Mouse (Mus musculus): Measurements from ENCODE around the gene Cnn1. TPM values are rescaled to one million over a fixed set of nuclear protein-coding genes. Genes with fewer than 3 reads are reported as not detected.

The Cnn1 gene
- polyA plus RNA-seq, 1 experiment from 2014 or later = 4.0 TPM

GRCm38 (mm10) chr9:22123069-22123609 lies 24.1 kb downstream of the Cnn1 start:
- Histone ChIP-seq H3K27ac (replicated peaks; ENCODE audit: low read depth, low read length) (no peak overlapping the region), H3K27me3 (ENCODE audit: control insufficient read depth, insufficient read depth, low read length) (no peaks in the 10 kb centered on the region), H3K36me3 (replicated peaks; ENCODE audit: control insufficient read depth, insufficient read depth, low read depth, low read length) (no peaks in the 10 kb centered on the region), H3K4me1 (ENCODE audit: control insufficient read depth, insufficient read depth, low read length) (no peaks in the 10 kb centered on the region), H3K9me3 (replicated peaks; ENCODE audit: control insufficient read depth, low read length) (no peaks in the 10 kb centered on the region), H3K4me2 (ENCODE audit: low read depth, low read length) (no peak overlapping the region), H3K4me3 (ENCODE audit: low read depth, low read length) (no peak overlapping the region), H3K9ac (replicated peaks; ENCODE audit: low read length) (no peak overlapping the region)
- no peak for ATAC-seq (replicated peaks; ENCODE audit: insufficient number of reproducible peaks, low FRiP score, low TSS enrichment, low read depth)
- DNase-seq (ENCODE audit: low spot score) = no peak
- 83% methylated on average over 7 of the region's 7 CpGs for WGBS

GRCm38 (mm10) chr9:22124169-22124568 lies 25.2 kb downstream of the Cnn1 start:
- no peak overlapping the region for H3K4me2 ChIP-seq (ENCODE audit: low read depth, low read length)
- WGBS = 85% methylated on average over 3 of the region's 3 CpGs
- ATAC-seq (replicated peaks; ENCODE audit: insufficient number of reproducible peaks, low FRiP score, low TSS enrichment, low read depth) = no peak
- no peak overlapping the region for H3K27ac ChIP-seq (replicated peaks; ENCODE audit: low read depth, low read length)
- H3K4me1 ChIP-seq (ENCODE audit: control insufficient read depth, insufficient read depth, low read length) = no peaks in the 10 kb centered on the region
- H3K27me3 ChIP-seq (ENCODE audit: control insufficient read depth, insufficient read depth, low read length) = no peaks in the 10 kb centered on the region
- no peaks in the 10 kb centered on the region for H3K36me3 ChIP-seq (replicated peaks; ENCODE audit: control insufficient read depth, insufficient read depth, low read depth, low read length)
- no peaks in the 10 kb centered on the region for H3K9me3 ChIP-seq (replicated peaks; ENCODE audit: control insufficient read depth, low read length)
- no peak overlapping the region for H3K4me3 ChIP-seq (ENCODE audit: low read depth, low read length)
- no peak overlapping the region for H3K9ac ChIP-seq (replicated peaks; ENCODE audit: low read length)
- no peak for DNase-seq (ENCODE audit: low spot score)

DNA sequence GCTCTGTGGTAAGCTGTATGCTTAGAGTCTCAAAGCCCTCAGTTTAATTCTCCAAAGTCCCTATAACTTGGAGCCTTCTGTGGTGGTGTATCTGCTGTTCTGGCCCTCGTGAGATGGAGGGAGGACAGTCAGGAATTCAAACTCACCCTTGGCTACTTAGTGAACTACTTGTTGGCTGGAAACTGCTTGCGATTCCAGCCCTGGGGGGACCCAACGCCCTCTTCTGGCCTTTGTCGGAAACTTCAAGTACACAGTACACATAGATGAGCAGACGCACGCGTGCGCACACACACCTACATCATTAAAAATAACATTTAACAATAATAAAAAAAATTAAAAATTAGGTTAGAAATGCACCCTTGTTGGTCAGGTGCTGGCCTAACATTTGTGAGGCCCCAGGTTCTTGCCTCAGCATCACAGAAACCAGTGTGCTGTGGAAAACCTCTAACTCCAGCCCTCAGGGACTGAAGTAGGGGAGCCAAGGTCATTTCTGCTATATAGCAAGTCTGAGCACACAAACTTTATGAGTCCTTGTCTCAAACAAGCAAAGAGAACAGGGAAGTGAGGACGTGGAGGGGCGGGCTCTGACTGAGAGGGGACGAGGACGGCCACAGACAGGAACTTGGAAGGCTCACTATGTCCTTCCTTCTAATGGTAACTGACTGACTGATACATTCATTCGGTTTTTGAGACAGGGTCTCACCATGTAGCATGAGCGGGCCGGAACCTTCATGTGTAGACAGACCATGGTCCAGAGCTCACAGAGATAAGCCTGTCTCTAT lies 26.4 kb downstream of the Cnn1 start:
- Histone ChIP-seq H3K27me3 (ENCODE audit: control insufficient read depth, insufficient read depth, low read length) (no peaks in the 10 kb centered on the region; the same call in 1 of the 2 replicates), H3K9me3 (replicated peaks; ENCODE audit: control insufficient read depth, low read length) (no peaks in the 10 kb centered on the region), H3K9ac (replicated peaks; ENCODE audit: low read length) (no peak overlapping the region), H3K4me1 (ENCODE audit: control insufficient read depth, insufficient read depth, low read length) (no peaks in the 10 kb centered on the region), H3K27ac (replicated peaks; ENCODE audit: low read depth, low read length) (no peak overlapping the region), H3K36me3 (replicated peaks; ENCODE audit: control insufficient read depth, insufficient read depth, low read depth, low read length) (no peaks in the 10 kb centered on the region), H3K4me2 (ENCODE audit: low read depth, low read length) (no peak overlapping the region), H3K4me3 (ENCODE audit: low read depth, low read length) (no peak overlapping the region)
- ATAC-seq (replicated peaks; ENCODE audit: insufficient number of reproducible peaks, low FRiP score, low TSS enrichment, low read depth) = no peak
- no peak for DNase-seq (ENCODE audit: low spot score)
- 87% methylated on average over 15 of the region's 15 CpGs for WGBS

- Histone ChIP-seq H3K4me3 (ENCODE audit: low read depth, low read length) (peak overlapping the region; percentile 23), H3K9me3 (replicated peaks; ENCODE audit: control insufficient read depth, low read length) (no peaks in the 10 kb centered on the region), H3K4me2 (ENCODE audit: low read depth, low read length) (peak overlapping the region; percentile 53), H3K9ac (replicated peaks; ENCODE audit: low read length) (peak overlapping the region; percentile 44), H3K4me1 (ENCODE audit: control insufficient read depth, insufficient read depth, low read length) (peaks cover 3% of the 10 kb centered on the region; the same call in 1 of the 2 replicates), H3K27me3 (ENCODE audit: control insufficient read depth, insufficient read depth, low read length) (peaks cover 7% of the 10 kb centered on the region), H3K27ac (replicated peaks; ENCODE audit: low read depth, low read length) (no peak overlapping the region), H3K36me3 (replicated peaks; ENCODE audit: control insufficient read depth, insufficient read depth, low read depth, low read length) (no peaks in the 10 kb centered on the region)
- ATAC-seq (replicated peaks; ENCODE audit: insufficient number of reproducible peaks, low FRiP score, low TSS enrichment, low read depth) (no peak), DNase-seq (ENCODE audit: low spot score) (peak; percentile 43)
- WGBS = under 1% methylated on average over 34 of the region's 35 CpGs
These were observed 32.4 kb downstream of the Cnn1 start for GRCm38 (mm10) chr9:22131226-22131981.

DNA sequence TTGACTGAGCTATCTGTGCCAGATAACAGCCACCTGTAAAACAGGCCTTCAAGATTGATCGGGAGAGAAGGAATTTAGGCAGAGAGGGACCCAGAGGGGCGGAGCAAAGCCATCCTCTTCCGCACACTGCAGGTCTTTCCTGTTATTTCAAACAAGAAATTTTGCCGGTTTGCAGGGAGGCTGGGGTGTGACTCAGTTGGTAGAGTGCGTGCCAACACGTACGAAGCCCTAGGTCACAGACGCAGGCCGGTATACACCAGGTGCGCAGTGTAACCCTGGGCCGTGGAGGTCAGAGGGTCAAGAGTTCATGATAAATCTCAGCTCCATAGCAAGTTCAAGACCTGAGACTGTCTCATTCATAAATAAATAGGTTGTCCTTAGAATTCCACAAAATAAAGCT lies 33.2 kb downstream of the Cnn1 start:
- Histone ChIP-seq H3K9ac (replicated peaks; ENCODE audit: low read length) (no peak overlapping the region), H3K27me3 (ENCODE audit: control insufficient read depth, insufficient read depth, low read length) (peaks cover 7% of the 10 kb centered on the region), H3K27ac (replicated peaks; ENCODE audit: low read depth, low read length) (no peak overlapping the region), H3K36me3 (replicated peaks; ENCODE audit: control insufficient read depth, insufficient read depth, low read depth, low read length) (no peaks in the 10 kb centered on the region), H3K4me2 (ENCODE audit: low read depth, low read length) (no peak overlapping the region; the same call in 1 of the 2 replicates), H3K9me3 (replicated peaks; ENCODE audit: control insufficient read depth, low read length) (no peaks in the 10 kb centered on the region), H3K4me1 (ENCODE audit: control insufficient read depth, insufficient read depth, low read length) (peaks cover 3% of the 10 kb centered on the region; the same call in 1 of the 2 replicates), H3K4me3 (ENCODE audit: low read depth, low read length) (no peak overlapping the region; the same call in 1 of the 2 replicates)
- ATAC-seq (replicated peaks; ENCODE audit: insufficient number of reproducible peaks, low FRiP score, low TSS enrichment, low read depth) = no peak
- WGBS = 43% methylated on average over 11 of the region's 11 CpGs
- no peak for DNase-seq (ENCODE audit: low spot score)

- no peak overlapping the region for H3K4me3 ChIP-seq (ENCODE audit: low read depth, low read length)
- H3K27me3 ChIP-seq (ENCODE audit: control insufficient read depth, insufficient read depth, low read length) = peaks cover 9% of the 10 kb centered on the region
- DNase-seq (ENCODE audit: low spot score) (no peak), ATAC-seq (replicated peaks; ENCODE audit: insufficient number of reproducible peaks, low FRiP score, low TSS enrichment, low read depth) (no peak)
- H3K4me2 ChIP-seq (ENCODE audit: low read depth, low read length) = no peak overlapping the region
- peaks cover 3% of the 10 kb centered on the region; the same call in 1 of the 2 replicates for H3K4me1 ChIP-seq (ENCODE audit: control insufficient read depth, insufficient read depth, low read length)
- no peak overlapping the region for H3K9ac ChIP-seq (replicated peaks; ENCODE audit: low read length)
- H3K27ac ChIP-seq (replicated peaks; ENCODE audit: low read depth, low read length) = no peak overlapping the region
- no peaks in the 10 kb centered on the region for H3K9me3 ChIP-seq (replicated peaks; ENCODE audit: control insufficient read depth, low read length)
- 83% methylated on average over 7 of the region's 7 CpGs for WGBS
- no peaks in the 10 kb centered on the region for H3K36me3 ChIP-seq (replicated peaks; ENCODE audit: control insufficient read depth, insufficient read depth, low read depth, low read length)
These were observed 35.4 kb downstream of the Cnn1 start for GRCm38 (mm10) chr9:22134246-22134890.

GRCm38 (mm10) chr9:22134988-22135643 lies 36.1 kb downstream of the Cnn1 start:
- no peak overlapping the region for H3K4me3 ChIP-seq (ENCODE audit: low read depth, low read length)

More at GRCm38 (mm10) chr9:22134988-22135643, 36.1 kb downstream of the Cnn1 start:
- whole genome bisulfite sequencing = 75% methylated on average over 9 of the region's 9 CpGs
- H3K36me3 ChIP-seq (replicated peaks; ENCODE audit: control insufficient read depth, insufficient read depth, low read depth, low read length) = no peaks in the 10 kb centered on the region
- ATAC-seq (replicated peaks; ENCODE audit: insufficient number of reproducible peaks, low FRiP score, low TSS enrichment, low read depth) (no peak), DNase-seq (ENCODE audit: low spot score) (no peak)
- peaks cover 3% of the 10 kb centered on the region; the same call in 1 of the 2 replicates for H3K4me1 ChIP-seq (ENCODE audit: control insufficient read depth, insufficient read depth, low read length)
- no peak overlapping the region for H3K27ac ChIP-seq (replicated peaks; ENCODE audit: low read depth, low read length)
- peaks cover 9% of the 10 kb centered on the region for H3K27me3 ChIP-seq (ENCODE audit: control insufficient read depth, insufficient read depth, low read length)
- no peak overlapping the region for H3K4me2 ChIP-seq (ENCODE audit: low read depth, low read length)
- no peak overlapping the region for H3K9ac ChIP-seq (replicated peaks; ENCODE audit: low read length)
- H3K9me3 ChIP-seq (replicated peaks; ENCODE audit: control insufficient read depth, low read length) = no peaks in the 10 kb centered on the region

All from embryonic facial prominence, embryonic 11.5 days (tissue).